Mouse (Mus musculus): ENCODE measurements around the gene Wwox.

GRCm38 (mm10) chr8:115199616-115200150, 760.2 kb downstream of the Wwox start:
- TF ChIP-seq EP300 (IDR thresholded peaks at IDR 0.05), result no peak
- TF ChIP-seq CTCF (IDR thresholded peaks at IDR 0.05), result no peak

Data from lung, postnatal 0 days (tissue).